Mouse (Mus musculus): ENCODE results near the gene Tmem156.

Gene Tmem156

DNA sequence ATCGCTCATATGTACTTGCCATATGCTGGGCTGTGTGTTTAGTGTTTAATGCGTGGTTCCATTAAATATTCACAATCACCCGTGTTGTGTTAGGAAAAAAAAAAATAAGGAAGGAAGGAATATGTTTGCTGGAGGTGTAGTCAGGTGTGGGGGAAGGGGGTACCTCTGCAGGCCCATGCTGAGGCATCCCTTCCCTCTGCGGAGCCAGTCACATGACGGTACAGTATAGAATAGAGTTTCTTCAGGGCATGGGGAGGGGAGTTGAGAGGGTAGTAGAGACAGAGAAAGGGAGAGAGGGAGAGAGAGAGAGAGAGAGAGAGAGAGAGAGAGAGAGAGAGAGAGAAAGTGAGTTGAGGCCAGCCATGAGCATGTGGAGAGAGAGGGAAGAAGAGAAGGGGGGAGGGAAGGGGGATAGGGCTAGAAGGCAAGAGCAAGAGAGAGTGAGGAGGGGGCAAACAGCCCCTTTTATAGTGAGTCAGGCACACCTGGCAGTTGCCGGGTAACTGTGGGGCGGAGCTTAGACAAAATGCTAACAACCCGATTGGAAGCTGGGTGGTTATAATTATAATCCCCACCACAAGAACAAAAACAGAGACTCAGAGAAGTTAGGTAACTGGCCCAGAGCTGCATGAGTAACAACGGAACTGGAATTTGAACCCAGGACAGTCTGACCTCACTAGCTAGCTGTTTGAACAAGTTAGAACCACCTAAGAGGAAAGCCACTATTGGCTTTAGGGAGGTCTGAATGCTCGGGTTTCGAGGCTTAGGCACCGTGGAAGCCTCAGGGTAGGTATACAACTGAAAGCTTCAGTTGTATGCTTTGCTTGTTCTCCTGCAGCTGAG, 45.3 kb downstream of the Tmem156 start:
- no peak for DNase-seq (ENCODE audit: low spot score)

- no peak for DNase-seq (ENCODE audit: low spot score)
These were observed 46.1 kb downstream of the Tmem156 start for GRCm38 (mm10) chr5:65045642-65046370.

DNA sequence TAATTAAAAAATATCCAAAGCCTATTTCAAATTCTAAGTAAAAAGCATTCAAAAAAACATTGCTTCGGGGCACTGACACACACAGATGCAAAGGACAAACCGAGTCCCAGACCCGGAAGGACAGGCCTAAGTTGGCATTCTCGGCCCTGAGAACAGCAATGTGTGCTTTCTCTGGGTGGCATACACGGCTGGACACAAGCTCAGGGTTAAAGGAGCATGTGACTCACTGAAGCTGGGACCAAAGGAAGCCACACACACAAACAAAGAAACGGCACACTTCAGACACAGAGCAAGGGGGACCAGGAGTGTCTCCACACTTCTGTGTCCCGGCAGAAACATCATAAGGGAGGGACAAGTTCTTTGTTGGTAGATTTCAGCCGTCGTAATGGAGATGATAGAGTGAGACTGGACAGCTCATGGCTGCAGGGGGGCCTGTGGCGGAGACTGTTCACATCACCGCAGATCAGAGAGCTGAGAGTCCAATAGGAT, 48.5 kb downstream of the Tmem156 start:
- DNase-seq (ENCODE audit: low spot score), result no peak

GRCm38 (mm10) chr5:65040463-65040862, 51.5 kb downstream of the Tmem156 start:
- DNase-seq (ENCODE audit: low spot score), result no peak

GRCm38 (mm10) chr5:65038811-65039571, 52.9 kb downstream of the Tmem156 start:
- no peak for DNase-seq (ENCODE audit: low spot score)

GRCm38 (mm10) chr5:65038305-65038704, 53.6 kb downstream of the Tmem156 start:
- DNase-seq (ENCODE audit: low spot score), result no peak

DNA sequence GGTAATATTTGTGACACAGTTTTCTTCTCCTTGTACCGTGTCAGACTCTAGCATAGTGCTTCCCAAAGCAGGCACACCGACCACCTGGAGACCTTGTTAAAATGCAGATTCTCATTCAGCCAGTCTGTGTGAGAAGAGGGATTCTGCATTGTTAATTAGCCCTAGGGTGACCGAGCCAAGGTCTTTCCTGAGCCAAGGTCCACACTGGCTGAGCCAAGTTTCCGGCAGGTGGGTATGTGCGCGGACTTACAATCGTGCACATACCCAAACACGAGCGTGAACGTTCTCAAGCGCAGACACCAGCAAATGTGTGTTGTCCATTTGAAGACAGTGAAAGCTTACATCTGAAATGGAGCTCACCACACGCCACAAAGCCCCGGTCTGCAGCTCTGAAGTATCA, 55.3 kb downstream of the Tmem156 start:
- no peak for DNase-seq (ENCODE audit: low spot score)

GRCm38 (mm10) chr5:65028019-65028418, 63.9 kb downstream of the Tmem156 start:
- DNase-seq (ENCODE audit: low spot score), result no peak

- DNase-seq (ENCODE audit: low spot score), result no peak
These were observed 65.2 kb downstream of the Tmem156 start for GRCm38 (mm10) chr5:65026776-65027175.

DNA sequence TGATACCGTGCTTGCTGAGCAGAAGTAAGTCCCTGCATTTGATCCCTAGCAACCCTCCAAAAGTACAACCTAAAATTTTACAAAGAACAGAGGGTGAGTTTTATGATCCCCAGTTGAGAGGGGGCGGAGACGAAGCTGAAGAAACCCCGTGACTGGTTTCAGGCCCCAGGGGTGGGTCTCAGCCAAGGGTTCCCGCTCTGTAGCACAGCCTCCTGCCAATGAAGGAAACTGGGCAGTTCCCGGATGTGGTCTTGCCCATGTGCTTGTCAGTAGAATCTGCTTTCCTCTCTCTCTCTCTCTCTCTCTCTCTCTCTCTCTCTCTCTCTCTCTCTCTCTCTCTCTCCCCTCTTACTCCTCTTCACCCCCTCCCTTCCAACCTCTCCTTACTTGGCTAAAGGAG, 66.0 kb downstream of the Tmem156 start:
- DNase-seq (ENCODE audit: low spot score), result no peak

GRCm38 (mm10) chr5:65024641-65025040, 67.3 kb downstream of the Tmem156 start:
- no peak for DNase-seq (ENCODE audit: low spot score)

GRCm38 (mm10) chr5:65022006-65022405, 69.9 kb downstream of the Tmem156 start:
- no peak for DNase-seq (ENCODE audit: low spot score)

DNA sequence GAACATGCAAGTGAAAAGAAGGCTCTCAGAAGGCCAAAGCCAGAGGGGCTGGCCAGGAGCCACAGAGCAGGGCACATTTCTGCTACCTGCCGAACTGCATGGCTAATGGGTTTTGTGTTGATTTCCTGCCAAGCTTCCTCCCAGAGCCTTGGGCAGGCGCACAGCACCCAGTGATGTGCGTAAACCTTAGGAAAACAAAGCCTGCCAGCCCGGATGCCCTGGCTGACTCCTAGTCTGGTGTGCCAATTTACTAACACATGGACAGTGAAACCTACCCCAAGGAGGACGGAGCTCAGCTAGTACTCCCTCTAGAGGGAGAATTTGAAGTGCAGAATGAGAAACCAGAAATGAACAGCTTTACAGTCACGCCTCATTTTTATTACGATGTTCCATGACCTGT, 72.1 kb downstream of the Tmem156 start:
- no peak for DNase-seq (ENCODE audit: low spot score)

DNA sequence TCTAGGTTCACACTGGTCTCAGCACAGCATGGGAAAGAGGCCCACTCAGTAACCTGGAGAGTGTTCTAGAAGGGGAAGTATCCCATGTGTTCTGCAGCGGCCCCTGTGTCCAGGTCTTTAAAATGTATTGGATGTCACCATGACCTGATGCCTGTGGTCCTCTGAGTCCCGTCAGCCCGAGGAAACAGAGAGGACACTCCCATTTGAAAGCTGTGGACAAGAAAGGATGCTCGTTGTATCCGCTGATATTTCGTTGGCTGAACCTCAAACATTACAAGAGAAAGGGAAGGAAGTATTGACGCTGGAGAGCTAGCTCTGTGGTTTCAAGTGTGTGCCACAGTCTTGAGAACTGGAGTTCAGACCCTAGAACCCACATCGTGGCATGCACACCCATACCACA, 72.8 kb downstream of the Tmem156 start:
- no peak for DNase-seq (ENCODE audit: low spot score)

GRCm38 (mm10) chr5:65015508-65015907, 76.4 kb downstream of the Tmem156 start:
- no peak for DNase-seq (ENCODE audit: low spot score)

GRCm38 (mm10) chr5:65011901-65012573, 79.9 kb downstream of the Tmem156 start:
- DNase-seq (ENCODE audit: low spot score), result no peak

DNA sequence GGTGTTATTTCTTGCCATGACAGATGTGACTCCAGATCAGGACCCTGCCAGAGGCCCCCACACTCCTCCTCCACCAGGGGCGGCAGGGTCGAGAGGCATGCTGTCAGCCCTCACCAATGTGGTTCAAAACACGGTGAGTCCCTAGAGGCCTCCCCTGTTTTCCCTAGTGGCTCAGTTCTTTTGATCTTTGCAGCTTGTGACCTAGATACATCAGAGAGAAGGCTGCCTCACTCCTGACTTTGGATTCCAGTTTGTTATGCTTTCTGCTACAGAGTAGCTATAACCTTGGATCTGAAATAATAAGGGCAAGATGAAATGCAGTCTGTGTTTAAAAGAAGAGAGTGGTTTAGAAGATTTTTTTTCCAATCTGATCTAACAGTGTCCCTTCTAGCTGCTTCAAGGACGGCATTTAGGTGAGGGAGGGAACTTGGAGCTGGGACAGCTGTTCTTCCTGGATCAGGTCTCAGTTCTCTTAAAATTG, 85.9 kb downstream of the Tmem156 start:
- no peak for DNase-seq (ENCODE audit: low spot score)

- DNase-seq (ENCODE audit: low spot score), result no peak
These were observed 86.7 kb downstream of the Tmem156 start for GRCm38 (mm10) chr5:65005251-65005650.

All from yolk sac, embryonic 10.5 days (tissue).